Mouse (Mus musculus) urinary bladder, postnatal 0 days (tissue): ENCODE measurements around the gene Asns. TPM values are rescaled to one million over a fixed set of nuclear protein-coding genes. Genes with fewer than 3 reads are reported as not detected.

Experiments
- polyA plus RNA-seq: library from polyadenylated mRNA; unstranded; fragments of >200 nt; fragmentation: Nextera tagmentation; extraction: Ambion mirVana; gene quantifications from 2 replicates; pipeline ENCODE4 v1.2.1, GENCODE M21; 2015

The Asns gene
- 56.6 and 57.5 TPM in 2 replicates for polyA plus RNA-seq

GRCm38 (mm10) chr6:7692884-7693585 is at the start of gene Asns:
Gene Asns, minus strand, starts transcription at chr6:7693254.

Other genes starting within 250 kb of the Asns start
- gene Tac1, start 138.4 kb downstream of the Asns start, polyA plus RNA-seq, result 0.22 and 0.23 TPM in 2 replicates
- 2.7 and 3.5 TPM in 2 replicates for gene C1galt1, start 151.6 kb upstream of the Asns start, polyA plus RNA-seq